Mouse (Mus musculus): ENCODE data around the gene Dlx2.

- TF ChIP-seq POLR2A (IDR thresholded peaks at IDR 0.05; ENCODE audit: extremely low read depth, insufficient read depth, low read length) (no peak), CTCF (IDR thresholded peaks at IDR 0.05; ENCODE audit: low read depth, low read length) (peak; percentile 91)
Observed at GRCm38 (mm10) chr2:71547829-71548228, 1.3 kb upstream of the Dlx2 start.

All from liver, adult 2 months (tissue).